Mouse (Mus musculus) gastrocnemius, postnatal 25 days (tissue): ENCODE results near the gene 4930518I15Rik. TPM values are rescaled to one million over a fixed set of nuclear protein-coding genes. Genes with fewer than 3 reads are reported as not detected.
"Not testable (repeated sequence)": the region's sequence is repeated elsewhere in the genome, so short reads cannot be mapped to it uniquely, and the experiment has no call there.

Experiments used
- DNase-seq: peaks from one replicate; pipeline ENCODE4 v3.0.0; 2022
- total RNA-seq, 2 experiments: library from RNA; stranded (reverse); gene quantifications; 1 replicate in 1 of 2; 2 replicates in 1 of 2; pipeline ENCODE4 v1.2.3; 2021

The 4930518I15Rik gene
- total RNA-seq, 2 experiments from 2014 or later: 0.33 to 0.99 TPM

- DNase-seq: no peak
Measured at GRCm38 (mm10) chr2:156877726-156878125, 20.0 kb upstream of the 4930518I15Rik start.

DNA sequence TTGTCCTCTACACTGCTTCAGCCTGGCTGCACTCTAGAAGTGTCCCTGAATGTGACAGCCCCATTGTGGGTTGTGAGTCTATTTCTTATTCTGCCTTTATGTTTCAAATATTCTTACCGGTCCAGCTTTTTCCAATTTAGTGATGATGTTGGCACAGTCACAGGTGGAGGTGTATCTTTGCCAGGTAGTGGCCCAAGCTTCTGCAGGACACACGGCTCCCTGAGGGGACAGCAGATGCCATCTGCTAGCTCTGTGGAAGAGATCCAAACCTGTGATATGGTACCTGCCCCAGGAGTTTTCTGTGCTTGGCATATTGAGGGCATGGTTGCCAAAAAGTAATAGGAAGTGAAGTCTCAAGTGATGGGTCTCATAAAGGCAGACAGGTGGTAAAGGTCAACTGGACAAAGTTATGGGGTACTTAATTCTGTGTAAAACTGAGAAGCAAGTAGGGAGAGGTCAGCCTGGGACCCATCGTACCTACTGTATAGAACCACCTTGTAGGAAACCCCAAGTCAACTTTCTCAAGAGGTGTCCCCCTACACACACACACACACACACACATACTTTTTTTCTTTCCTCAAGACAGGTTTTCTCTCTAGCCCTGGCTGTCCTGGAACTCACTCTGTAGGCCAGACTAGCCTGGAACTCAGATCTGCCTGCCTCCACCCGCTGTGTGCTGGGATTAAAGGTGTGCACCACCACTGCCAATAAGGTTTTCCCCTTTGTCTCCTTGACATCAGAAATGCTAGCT, 17.2 kb upstream of the 4930518I15Rik start:
- DNase-seq: no peak

DNA sequence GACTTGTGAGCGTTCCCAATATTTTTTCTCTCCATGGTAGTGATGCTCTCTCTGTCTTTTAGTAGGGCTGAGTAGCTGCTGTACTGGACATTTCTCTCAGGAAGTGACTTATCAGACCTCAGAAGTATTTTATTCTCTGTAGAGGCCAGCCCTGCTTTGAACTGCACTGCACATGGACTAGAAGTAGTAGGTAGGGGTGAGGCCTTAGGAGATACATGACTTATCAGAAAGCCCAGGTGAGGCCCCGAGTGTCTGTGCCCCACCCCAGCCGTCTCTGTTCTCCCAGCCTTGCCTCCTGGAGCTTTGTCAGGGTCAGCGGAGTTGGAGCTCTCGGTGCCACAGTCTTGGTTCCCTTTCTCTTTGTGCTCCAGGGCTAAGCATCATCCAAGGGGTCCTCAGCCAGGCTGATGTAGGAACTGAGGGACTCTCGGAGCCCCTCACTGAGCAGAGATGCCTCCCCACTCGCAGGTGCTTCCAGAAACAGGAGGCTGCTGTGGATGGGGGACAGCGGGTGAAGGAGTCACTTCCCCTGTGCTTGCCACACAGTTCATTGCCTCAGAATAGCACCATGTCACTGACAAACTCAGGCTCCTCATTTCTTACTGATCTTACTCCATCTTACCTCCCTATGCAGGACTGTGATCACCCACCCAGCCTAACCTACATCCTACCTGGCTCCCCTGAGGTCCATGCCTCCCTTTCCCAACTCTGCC, 16.5 kb upstream of the 4930518I15Rik start:
- no peak for DNase-seq

DNA sequence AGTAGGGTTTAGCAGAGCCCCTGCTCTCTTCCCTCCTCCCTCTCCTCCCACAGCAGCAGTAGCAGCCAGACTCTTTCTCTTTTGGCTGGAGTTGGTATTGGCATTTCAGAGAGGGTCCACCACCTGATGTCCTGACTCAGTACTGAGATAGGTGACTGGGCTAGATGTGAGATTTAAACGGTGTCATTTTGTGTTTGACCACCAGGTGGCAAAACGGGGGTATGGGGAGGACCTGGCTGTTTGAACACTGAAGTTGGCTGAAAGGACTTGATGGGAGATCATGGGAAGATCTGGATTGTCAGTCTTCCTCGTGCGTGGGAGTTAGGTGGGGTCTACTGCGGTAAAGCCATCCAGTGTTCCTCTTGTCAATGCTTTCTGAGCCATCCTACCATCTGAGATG, 15.9 kb upstream of the 4930518I15Rik start:
- no peak for DNase-seq

- DNase-seq: no peak
Measured at GRCm38 (mm10) chr2:156870519-156870918, 12.8 kb upstream of the 4930518I15Rik start.

DNA sequence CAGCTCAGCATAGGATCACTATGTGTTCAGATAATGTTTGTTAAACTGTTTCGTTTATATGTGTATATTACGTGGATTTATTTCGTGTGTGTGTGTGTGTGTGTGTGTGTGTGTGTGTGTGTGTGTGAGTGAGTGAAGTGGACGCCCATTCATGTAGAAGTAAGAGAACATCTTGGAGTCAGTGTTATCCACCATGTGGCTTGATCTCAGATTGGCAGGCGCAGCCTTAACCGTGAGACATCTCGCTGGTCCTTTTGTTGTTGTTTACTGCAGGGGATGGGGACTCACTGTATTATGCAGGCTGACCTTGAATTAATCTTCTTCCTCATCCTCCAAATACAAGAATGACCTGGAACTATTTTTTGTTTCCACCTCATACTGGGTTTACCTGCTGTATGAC, 11.8 kb upstream of the 4930518I15Rik start:
- DNase-seq: no peak

GRCm38 (mm10) chr2:156868994-156869393, 11.2 kb upstream of the 4930518I15Rik start:
- no peak for DNase-seq

DNA sequence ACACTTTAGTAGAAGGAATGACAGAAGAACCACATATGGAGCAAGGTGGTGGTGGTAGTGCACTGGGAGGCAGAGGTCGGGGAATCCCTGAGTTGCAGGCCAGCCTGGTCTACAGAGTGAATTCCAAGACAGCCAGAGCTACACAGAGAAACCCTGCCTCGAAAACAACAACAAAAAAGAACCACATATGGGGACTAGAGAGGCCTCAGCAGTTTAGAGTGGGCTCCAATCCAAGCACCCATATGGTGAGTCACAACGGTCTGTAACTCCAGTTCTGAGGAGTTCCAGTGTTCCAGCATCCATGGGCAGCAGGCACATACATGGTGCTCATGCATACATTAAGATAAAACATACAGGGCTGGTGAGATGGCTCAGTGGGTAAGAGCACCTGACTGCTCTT, 6.7 kb upstream of the 4930518I15Rik start:
- no peak for DNase-seq

- no peak for DNase-seq
Measured at GRCm38 (mm10) chr2:156863487-156864160, 5.9 kb upstream of the 4930518I15Rik start.

GRCm38 (mm10) chr2:156862772-156863486, 5.2 kb upstream of the 4930518I15Rik start, which contains the start of gene Rab5if:
TSS of gene Rab5if (plus strand) at chr2:156863128.
- peak; percentile 98 for DNase-seq

- DNase-seq: no peak
Measured at GRCm38 (mm10) chr2:156862041-156862717, 4.4 kb upstream of the 4930518I15Rik start.

DNA sequence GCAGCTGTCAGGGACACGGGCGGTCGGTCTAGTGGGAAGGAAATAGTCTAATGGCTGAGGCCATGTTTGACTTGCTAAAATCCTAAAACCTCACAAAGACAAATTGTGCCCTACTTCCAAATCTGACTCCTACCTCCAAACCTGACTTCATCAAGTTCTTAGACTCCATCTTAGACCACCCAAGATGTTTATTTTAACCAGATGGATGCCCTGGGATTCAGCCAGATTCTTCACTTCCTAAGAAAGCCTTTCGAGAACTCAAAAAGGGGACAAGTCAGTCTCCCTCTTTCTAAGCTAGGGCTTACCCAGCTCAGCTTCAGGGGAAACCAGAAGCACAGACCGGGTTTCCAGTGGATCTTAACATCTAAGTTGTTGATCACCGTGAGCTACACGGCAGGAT, 925 bp upstream of the 4930518I15Rik start:
- no peak for DNase-seq

DNA sequence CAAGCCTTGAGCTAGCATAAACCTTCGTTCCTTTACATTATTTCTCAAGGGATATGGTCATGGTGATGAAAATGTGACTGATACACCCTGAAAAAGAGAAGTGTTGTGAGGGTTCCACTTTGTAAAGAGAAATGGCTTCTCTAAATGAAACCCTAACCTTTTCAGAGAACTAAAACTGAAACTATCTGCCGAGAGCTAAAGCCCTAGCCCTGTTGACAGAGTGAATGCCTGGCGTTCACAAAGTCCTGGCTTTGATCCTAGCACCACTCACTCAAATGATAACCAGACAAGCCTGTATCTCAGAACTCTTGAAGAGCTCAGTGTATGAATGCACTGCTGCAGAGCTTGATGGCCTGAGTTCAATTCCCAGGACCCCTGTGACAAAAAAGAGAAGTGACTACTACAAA, 358 bp downstream of the 4930518I15Rik start:
- DNase-seq: no peak

- no peak for DNase-seq
Measured at GRCm38 (mm10) chr2:156856311-156856710, 1.4 kb downstream of the 4930518I15Rik start.

GRCm38 (mm10) chr2:156853999-156854771, 3.6 kb downstream of the 4930518I15Rik start:
- DNase-seq: not testable (repeated sequence)

DNA sequence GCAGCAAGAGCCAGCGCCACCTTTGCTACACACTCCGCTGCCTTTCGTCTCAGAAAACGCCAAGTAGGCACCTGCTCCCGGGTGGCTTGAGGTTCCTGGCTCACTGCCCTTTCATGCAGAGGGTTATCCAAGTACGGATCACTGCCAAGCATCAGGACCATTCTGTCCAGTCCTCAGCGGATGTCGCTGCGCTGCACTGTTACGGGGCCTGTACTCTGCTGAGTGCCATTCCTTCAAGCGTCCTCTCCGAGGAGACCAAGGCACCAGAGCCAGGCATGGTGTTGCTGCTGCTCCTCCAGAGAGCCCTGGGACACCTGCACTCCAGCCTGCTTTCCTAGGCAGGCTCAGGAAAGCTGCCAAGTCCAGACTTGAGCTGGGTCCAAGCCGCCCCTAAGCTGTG, 4.2 kb downstream of the 4930518I15Rik start:
- not testable (repeated sequence) for DNase-seq

DNA sequence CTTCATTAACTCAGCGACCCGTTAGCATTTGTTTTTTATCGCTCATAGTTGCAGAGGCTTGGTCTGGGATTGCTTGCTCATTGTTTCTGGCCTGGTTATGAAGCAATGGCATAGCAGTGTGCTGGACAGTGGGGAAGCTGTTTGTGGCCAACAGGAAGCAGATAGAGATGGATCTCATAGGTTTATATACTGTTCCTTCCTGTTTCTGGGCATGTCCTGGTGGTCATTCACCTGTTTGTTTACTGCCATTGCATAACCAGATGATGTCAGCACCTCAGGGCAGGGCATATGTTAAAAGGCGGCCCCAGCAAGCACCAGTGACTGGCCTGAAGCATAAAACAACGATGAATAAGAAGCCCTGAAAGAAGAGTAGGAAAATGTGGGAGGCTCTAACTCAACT, 7.2 kb downstream of the 4930518I15Rik start:
- no peak for DNase-seq

- no peak for DNase-seq
Measured at GRCm38 (mm10) chr2:156848526-156849182, 9.1 kb downstream of the 4930518I15Rik start.

DNA sequence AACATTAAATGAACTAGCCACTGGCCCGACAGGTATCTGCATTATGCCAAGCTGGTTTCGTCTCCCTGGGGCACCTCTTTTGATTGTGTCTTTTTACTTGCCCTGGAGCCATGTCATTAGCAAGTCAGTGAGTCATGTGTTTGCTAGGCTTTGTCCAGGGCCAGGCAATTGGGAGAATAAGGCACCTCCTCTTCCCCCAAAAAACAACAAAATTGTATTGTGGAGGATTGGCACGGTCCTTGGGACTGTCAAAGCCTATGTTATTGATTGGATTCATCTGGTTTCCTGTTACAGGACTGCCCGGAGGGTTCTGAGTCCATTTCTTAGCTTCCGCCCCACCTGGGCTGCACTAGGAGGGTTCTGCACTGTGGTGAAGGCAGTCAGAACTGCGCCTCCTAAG, 10.1 kb downstream of the 4930518I15Rik start:
- no peak for DNase-seq

DNA sequence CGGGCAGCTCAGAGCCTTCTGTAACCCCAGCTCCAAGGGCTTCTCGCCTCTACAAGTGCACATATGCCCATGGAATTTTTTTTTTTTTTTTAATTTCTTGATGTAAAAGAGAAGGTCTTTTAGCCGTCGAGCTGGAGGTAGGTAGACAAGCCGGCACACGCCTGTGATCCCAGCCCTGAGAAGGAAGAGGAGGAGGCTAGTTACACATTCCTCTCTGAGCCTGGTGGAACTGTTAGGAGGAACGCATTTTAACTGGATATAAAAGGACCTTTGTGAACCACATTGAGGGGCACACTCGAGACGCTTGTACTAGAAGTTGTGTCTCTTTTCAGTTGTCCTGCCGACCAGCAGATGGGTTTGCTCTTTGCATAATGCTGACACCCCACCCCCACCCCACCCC, 13.0 kb downstream of the 4930518I15Rik start:
- DNase-seq: no peak
